Mouse (Mus musculus) hindbrain, postnatal 0 days (tissue): ENCODE measurements around the gene Nme7. TPM values are rescaled to one million over a fixed set of nuclear protein-coding genes. Genes with fewer than 3 reads are reported as not detected.

Experiments
- ATAC-seq: fragments of 200-750 bp; cut with Nextera tagmentation; 2 replicates; pipeline ENCODE4 v1.8.0; 2017; ENCODE audit warnings: mild to moderate bottlenecking, moderate TSS enrichment, moderate library complexity
- DNase-seq: peaks from one replicate; pipeline ENCODE4 v3.0.0-alpha.2; 2015; ENCODE audit warnings: low spot score
- H3K27ac ChIP-seq: fragments of 300-500 bp; sonication (generic); 2 replicates; pipeline ENCODE4 v1.5.1; 2014; ENCODE audit warnings: mild to moderate bottlenecking
- H3K27me3 ChIP-seq: fragments of 300-500 bp; sonication (generic); 2 replicates; pipeline ENCODE4 v1.6.1; 2014; ENCODE audit warnings: low read length, mixed read lengths; ENCODE audit not compliant: insufficient read depth
- H3K36me3 ChIP-seq: fragments of 300-500 bp; sonication (generic); 2 replicates; pipeline ENCODE4 v1.6.1; 2014; ENCODE audit warnings: low read length, mixed read lengths; ENCODE audit not compliant: insufficient read depth
- H3K4me1 ChIP-seq: fragments of 300-500 bp; sonication (generic); 2 replicates; pipeline ENCODE4 v1.6.1; 2014; ENCODE audit warnings: antibody characterized with exemption, low read length, mixed read lengths; ENCODE audit not compliant: insufficient read depth
- H3K4me2 ChIP-seq: fragments of 300-500 bp; sonication (generic); 2 replicates; pipeline ENCODE4 v1.6.1; 2014; ENCODE audit warnings: low read depth, mild to moderate bottlenecking, low read length, moderate library complexity, mixed read lengths
- H3K4me3 ChIP-seq: fragments of 300-500 bp; sonication (generic); 2 replicates; pipeline ENCODE4 v1.5.1; 2014; ENCODE audit warnings: low read length
- H3K9ac ChIP-seq: fragments of 300-500 bp; sonication (generic); replicated peaks from 2 replicates; pipeline ENCODE4 v1.6.1; 2014; ENCODE audit warnings: mild to moderate bottlenecking, low read length, moderate library complexity, mixed read lengths
- H3K9me3 ChIP-seq: fragments of 300-500 bp; sonication (generic); 2 replicates; pipeline ENCODE4 v1.6.1; 2016; ENCODE audit warnings: low read length, mixed read lengths
- CTCF ChIP-seq: IDR thresholded peaks from 2 replicates; pipeline ENCODE4 v1.5.1; 2016; ENCODE audit warnings: antibody characterized with exemption, control low read depth, low read depth
- WGBS: fragments of 180-500 bp; shearing (Covaris S2); extraction: QIAGEN DNeasy Blood & Tissue Kit; methylation state at CpG from one replicate; pipeline ENCODE4 v1.1.7; 2014; 5-methylcytosine and 5-hydroxymethylcytosine counted together
- polyA plus RNA-seq: library from polyadenylated mRNA; unstranded; fragments of >200 nt; fragmentation: Nextera tagmentation; extraction: Ambion mirVana; gene quantifications from 2 replicates; pipeline ENCODE4 v1.2.1, GENCODE M21; 2015
- total RNA-seq: library from RNA; depleted of rRNA; stranded (reverse); fragments of >200 nt; gene quantifications from 2 replicates; pipeline ENCODE4 v1.2.3, GENCODE M21; 2014

Nme7 gene
- total and polyA plus RNA-seq, 2 experiments from 2014 or later, result 19.7 to 24.8 TPM

DNA sequence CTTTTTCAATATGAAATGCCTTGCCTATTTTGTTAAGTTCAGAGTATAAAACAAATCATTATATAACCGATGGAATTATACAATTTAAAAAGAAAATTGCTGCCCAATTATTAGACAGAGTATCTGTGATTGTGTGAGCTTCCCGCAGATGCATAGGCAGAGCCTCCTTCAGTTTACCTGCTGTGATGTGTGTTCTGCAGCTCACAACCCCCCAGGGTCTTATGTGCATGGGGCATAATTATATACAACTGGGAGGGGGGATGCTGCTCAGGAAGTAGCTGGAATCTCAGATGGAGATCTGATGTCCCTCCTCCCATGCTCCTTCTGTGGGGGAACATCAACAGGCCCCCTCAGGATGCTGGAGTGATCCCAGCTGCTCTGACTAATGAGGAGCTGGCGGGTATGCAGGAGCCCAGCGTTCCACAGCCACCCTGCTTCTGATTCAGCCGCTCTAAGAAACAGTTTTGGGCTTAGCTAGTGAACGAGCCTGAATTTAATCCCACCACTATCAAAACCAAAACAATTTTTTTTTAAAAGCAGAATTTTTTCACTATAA is 22.8 kb downstream of the Nme7 start:
- Histone ChIP-seq H3K36me3 (0 out of 2 replicates have a peak, but pooled peaks cover 5% of the 10 kb centered on the region), H3K4me1 (no peaks in the 10 kb centered on the region), H3K9me3 (no peaks in the 10 kb centered on the region), H3K4me3 (no peak overlapping the region), H3K9ac (no peak overlapping the region), H3K27me3 (no peaks in the 10 kb centered on the region), H3K4me2 (no peak overlapping the region), H3K27ac (no peak overlapping the region)
- no peak for TF ChIP-seq CTCF
- 39% methylated on average over 6 of the region's 6 CpGs for WGBS
- ATAC-seq (no peak), DNase-seq (peak; percentile 29)

- no peak for DNase-seq
- Histone ChIP-seq H3K27me3 (no peaks in the 10 kb centered on the region), H3K9me3 (no peaks in the 10 kb centered on the region), H3K9ac (no peak overlapping the region), H3K27ac (no peak overlapping the region), H3K4me1 (no peaks in the 10 kb centered on the region), H3K4me2 (no peak overlapping the region), H3K36me3 (0 out of 2 replicates have a peak, but pooled peaks cover 5% of the 10 kb centered on the region), H3K4me3 (no peak overlapping the region)
- no peak for TF ChIP-seq CTCF
- 71% methylated on average over 7 of the region's 7 CpGs for WGBS
- ATAC-seq, result no peak
Measured at GRCm38 (mm10) chr1:164327764-164328163, 23.8 kb downstream of the Nme7 start.

- Histone ChIP-seq H3K36me3 (peaks cover 15% of the 10 kb centered on the region; the same call in 1 of the 2 replicates), H3K4me2 (no peak overlapping the region), H3K27me3 (no peaks in the 10 kb centered on the region), H3K9me3 (no peaks in the 10 kb centered on the region), H3K4me3 (no peak overlapping the region), H3K4me1 (no peaks in the 10 kb centered on the region), H3K9ac (no peak overlapping the region), H3K27ac (no peak overlapping the region)
- no peak for DNase-seq
- WGBS, result 85% methylated on average over 11 of the region's 11 CpGs
- no peak for TF ChIP-seq CTCF
- no peak for ATAC-seq
Measured at GRCm38 (mm10) chr1:164332559-164332958, 28.6 kb downstream of the Nme7 start.

DNA sequence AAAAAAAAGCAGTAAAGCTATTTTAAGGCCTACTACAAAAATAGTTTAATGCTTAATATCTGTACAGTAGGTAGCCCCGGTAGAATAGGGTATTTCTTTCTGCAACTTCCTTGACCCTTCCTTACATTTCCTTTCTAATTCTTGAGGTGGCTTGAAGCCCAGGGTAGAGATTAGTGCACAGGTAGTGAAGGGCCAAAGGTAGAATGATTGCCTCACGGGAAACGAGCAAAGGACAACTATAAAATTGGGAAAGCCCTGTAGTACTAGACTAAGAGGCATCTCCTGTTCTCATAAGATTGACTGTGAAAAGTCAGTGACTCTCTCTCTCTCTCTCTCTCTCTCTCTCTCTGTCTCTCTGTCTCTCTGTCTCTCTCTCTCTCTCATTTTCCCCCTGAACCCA is 31.5 kb downstream of the Nme7 start:
- Histone ChIP-seq H3K36me3 (peaks cover 15% of the 10 kb centered on the region; the same call in 1 of the 2 replicates), H3K27me3 (no peaks in the 10 kb centered on the region), H3K4me1 (no peaks in the 10 kb centered on the region), H3K4me3 (no peak overlapping the region), H3K9ac (no peak overlapping the region), H3K9me3 (no peaks in the 10 kb centered on the region), H3K4me2 (no peak overlapping the region), H3K27ac (no peak overlapping the region)
- 97% methylated on average over 3 of the region's 3 CpGs for WGBS
- DNase-seq (no peak), ATAC-seq (no peak)
- TF ChIP-seq CTCF, result no peak

DNA sequence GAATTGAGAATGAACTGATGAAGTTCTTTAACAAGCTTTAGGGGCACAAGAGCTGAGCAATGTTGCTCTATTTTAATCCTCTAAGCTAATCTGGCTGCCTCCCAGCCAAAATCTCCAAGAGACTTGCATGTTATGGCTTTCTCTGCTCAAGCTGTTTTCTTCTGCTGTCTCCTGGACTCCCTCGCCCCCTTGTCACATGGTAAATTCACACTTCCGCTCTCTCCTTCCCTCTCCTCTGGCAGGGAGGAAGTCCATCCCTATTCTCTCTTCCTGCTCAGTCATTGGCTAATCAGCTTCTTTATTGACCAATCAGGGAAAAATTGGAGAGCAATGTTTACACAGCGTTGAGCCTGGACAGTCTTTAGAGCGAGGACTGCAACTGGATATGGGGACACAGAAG is 31.9 kb downstream of the Nme7 start:
- H3K27ac ChIP-seq, result no peak overlapping the region
- no peak overlapping the region for H3K9ac ChIP-seq
- no peaks in the 10 kb centered on the region for H3K4me1 ChIP-seq
- no peak overlapping the region for H3K4me2 ChIP-seq
- 93% methylated on average over 4 of the region's 4 CpGs for whole genome bisulfite sequencing
- DNase-seq (no peak), ATAC-seq (no peak)
- H3K4me3 ChIP-seq, result no peak overlapping the region
- H3K27me3 ChIP-seq, result no peaks in the 10 kb centered on the region
- peaks cover 11% of the 10 kb centered on the region; the same call in 1 of the 2 replicates for H3K36me3 ChIP-seq
- TF ChIP-seq CTCF, result no peak
- H3K9me3 ChIP-seq, result no peaks in the 10 kb centered on the region

DNA sequence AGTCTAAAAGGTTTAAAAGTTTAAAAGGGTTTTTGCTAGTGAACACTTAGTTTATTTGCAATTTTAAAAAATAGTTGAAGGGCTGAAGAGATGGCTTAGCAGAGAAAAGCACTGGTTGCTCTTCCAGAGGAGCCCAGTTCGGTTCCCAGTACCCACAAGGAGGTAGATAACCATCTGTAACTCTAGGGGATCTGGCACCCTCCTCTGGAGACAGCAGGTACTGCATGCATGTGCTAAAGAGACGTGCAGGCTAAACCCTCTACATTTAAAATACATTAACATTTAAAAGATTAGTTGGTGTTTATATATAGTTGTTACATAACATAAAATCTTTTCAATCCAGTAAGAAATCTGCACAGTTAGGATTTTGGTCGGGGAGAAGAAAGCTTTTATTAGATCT is 38.2 kb downstream of the Nme7 start:
- peak; percentile 2 for DNase-seq
- Histone ChIP-seq H3K4me2 (no peak overlapping the region), H3K4me3 (no peak overlapping the region), H3K4me1 (no peaks in the 10 kb centered on the region), H3K36me3 (peaks cover 4% of the 10 kb centered on the region; the same call in 1 of the 2 replicates), H3K27ac (no peak overlapping the region), H3K27me3 (no peaks in the 10 kb centered on the region), H3K9ac (no peak overlapping the region), H3K9me3 (no peaks in the 10 kb centered on the region)
- WGBS, result 87% methylated on average over 3 of the region's 3 CpGs
- peak; percentile 57 for TF ChIP-seq CTCF
- no peak for ATAC-seq

DNA sequence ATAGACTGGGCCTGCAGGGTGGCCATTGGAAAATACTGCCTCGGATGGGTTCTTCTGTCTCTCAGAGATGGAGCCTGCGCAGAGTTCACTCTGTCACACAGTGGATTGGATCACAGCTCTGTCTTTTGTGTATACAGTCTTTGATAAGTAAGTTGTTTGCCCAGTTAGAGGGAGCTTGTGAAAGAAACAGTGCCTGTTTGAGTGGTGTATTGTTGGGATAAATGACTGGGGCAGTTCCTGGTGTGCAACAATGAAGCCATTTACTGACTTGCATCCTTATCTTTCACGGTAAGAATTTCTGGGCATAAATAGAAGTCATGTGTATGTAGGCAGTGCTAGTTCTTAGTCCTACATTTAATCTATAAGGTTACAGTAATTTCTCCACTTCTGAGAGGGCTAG is 49.5 kb downstream of the Nme7 start:
- no peak overlapping the region for H3K9ac ChIP-seq
- no peak overlapping the region for H3K27ac ChIP-seq
- no peaks in the 10 kb centered on the region for H3K36me3 ChIP-seq
- DNase-seq (no peak), ATAC-seq (no peak)
- TF ChIP-seq CTCF, result no peak
- no peaks in the 10 kb centered on the region for H3K9me3 ChIP-seq
- 29% methylated on average over 3 of the region's 3 CpGs for WGBS
- no peaks in the 10 kb centered on the region for H3K27me3 ChIP-seq
- no peak overlapping the region for H3K4me3 ChIP-seq
- no peaks in the 10 kb centered on the region for H3K4me1 ChIP-seq
- no peak overlapping the region for H3K4me2 ChIP-seq
